Mouse (Mus musculus) brain, adult 2 months (tissue): ENCODE measurements at regions not wholly inside any gene's neighbourhood (a gene's known extent, or its start where the extent isn't known, plus 50 kb on each side); places are given as distances from the start of the nearest gene placed in this dataset.
A peak's percentile ranks its signal among the peaks of the same experiment; 100 is the strongest.

Experiments
- DNase-seq: peaks from one replicate; pipeline ENCODE4 v3.0.0; 2011; ENCODE audit warnings: low read depth, low spot score

DNA sequence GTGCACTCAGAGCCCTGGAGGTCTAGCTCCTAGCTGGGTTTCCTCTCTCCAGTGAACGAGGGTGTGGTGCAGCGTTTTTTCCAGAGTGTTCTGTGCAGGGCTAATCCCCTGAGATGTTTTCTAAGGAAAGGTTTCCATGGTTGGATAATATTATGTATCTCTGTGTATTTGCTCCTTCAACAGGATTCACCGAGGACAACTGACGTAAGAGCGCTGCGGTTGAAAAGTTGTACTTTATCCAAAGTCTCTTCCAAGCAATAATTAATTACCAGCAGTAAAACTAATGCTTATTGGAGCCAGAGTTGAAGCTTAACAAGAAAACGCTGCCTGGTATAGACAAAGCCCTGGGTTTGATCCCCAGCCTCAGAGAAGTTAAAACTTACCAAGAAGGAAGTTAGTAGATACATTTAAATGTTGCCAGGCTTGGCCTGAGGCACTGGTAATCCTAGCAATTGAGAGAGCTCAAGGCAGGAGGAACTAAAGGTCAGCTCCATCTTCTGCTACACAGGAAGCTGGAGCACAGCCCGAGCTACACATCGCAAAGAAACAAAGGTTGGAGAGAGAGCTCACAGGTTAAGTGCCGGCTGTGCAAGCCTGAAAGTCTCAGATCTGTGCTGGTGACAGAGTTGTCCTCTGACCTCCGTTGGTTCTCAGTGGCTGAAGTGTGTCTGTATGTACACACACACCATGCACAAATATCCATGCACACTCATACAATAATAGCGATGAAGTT is 51.2 kb upstream of the Rap1b start:
- no peak for DNase-seq

DNA sequence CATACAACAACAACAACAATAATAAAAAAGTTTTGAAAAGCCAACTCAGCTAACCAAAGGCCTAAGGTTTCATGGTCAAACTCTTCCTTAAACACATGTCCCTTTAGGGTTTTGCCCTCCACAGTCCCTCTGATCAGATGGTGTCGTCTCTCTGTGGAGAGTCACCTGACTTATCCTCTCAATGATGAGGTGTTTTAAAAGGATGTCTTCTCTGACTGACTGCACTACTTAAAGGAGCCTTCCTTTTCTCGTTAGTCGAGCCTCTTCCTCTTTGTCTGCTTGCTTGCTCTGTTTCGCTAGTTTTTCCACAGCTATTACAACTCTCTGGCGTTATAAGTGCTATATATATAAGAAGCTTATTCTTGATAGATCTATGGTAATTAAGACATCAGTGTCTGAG is 51.9 kb upstream of the Rap1b start:
- no peak for DNase-seq

GRCm38 (mm10) chr10:117898391-117898790 is 52.6 kb upstream of the Rap1b start:
- DNase-seq, result no peak

- peak; percentile 35 for DNase-seq
Measured at GRCm38 (mm10) chr10:117899410-117899935, 53.6 kb upstream of the Rap1b start.

DNA sequence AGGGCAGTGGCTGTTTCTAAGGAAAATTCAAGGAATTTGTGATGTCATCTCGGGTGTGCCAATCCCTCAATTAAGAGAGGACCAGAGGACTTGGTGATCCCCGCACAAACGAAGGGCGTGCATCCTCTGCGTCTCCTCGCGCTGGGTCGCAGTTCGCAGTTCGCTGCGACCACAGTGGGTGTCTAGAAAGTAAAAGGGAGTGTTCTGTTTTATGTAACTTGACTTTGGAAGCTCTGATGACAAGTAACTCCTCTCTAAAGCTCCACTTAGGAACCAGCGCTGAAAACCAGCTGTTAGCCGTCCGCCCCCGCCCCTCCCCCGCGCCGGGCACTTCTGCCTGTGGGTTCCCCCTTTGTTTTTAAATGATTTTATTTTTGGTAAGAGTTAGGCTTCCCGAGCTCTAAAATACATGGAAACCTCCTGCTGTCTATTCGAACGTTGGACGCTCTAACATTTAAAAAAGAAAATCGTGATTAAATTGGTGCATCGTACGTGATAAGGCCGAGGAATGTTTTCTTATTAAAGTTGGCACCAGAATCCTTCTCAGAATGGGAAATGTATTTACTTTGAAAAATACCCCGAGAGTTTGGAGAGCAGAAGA is 59.9 kb upstream of the Rap1b start:
- peak; percentile 61 for DNase-seq

DNA sequence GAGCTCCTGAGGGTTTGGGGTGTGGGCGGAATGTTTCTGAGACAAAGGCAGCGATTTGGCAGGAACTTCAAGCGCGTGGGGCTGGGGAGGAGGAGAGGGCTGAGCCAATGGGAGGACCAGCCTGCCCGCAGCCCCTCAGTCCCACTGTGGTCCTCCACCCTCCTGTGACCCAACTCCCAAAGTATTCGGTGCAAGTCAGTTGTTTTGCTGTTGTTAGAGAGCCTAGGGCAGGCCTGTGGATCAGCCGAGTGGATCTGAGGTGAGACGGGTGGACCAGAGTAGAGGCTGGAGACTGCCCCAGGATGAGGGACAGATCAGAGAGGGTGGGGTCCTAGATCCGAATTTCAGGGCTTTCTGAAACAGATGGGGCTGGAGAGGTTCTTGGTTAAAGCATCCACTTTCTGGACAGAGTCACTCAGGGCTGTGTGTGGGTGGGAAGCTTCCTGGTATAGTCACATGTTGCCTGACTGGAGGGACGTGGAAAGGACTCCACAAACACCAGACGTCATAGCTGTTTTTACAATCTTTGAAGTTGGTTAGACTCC is 60.5 kb upstream of the Rap1b start:
- DNase-seq, result peak; percentile 88

DNA sequence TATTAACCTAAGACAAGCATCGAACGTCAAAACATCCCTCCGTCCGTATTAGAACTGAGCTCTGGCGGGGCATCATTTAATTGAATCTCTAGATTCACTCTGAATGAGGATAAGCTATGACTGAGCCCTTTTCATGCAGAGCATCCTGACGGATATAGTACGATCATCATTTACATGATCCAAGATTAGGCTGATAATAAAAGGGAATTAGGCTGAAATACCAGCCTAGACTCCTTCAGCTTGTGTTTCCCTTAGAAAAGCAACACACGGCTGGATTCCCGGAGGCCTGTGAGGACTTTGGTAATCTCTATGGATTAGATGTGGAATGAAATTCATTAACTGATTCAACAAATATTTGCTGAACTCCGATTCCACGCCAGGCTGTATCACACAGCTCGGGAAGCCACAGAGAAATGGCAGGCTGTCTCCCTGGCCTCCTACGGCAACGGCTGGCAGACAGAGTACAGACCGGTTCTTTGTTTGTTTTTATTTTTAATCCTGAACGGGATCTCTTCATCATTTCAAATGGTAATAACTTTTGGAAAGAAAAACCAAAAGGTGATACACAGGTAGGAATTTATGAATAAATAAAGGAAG is 62.3 kb upstream of the Rap1b start:
- DNase-seq, result no peak

GRCm38 (mm10) chr10:117909155-117909554 is 63.3 kb upstream of the Rap1b start:
- DNase-seq, result no peak

- no peak for DNase-seq
Measured at GRCm38 (mm10) chr10:117909811-117910239, 64.0 kb upstream of the Rap1b start.

GRCm38 (mm10) chr10:117910426-117910825 is 64.6 kb upstream of the Rap1b start:
- no peak for DNase-seq

- no peak for DNase-seq
Measured at GRCm38 (mm10) chr10:117915011-117915735, 69.3 kb upstream of the Rap1b start.

GRCm38 (mm10) chr10:117916280-117916679 is 70.4 kb upstream of the Rap1b start:
- peak; percentile 78 for DNase-seq

GRCm38 (mm10) chr10:117917870-117918269 is 72.0 kb upstream of the Rap1b start:
- no peak for DNase-seq

DNA sequence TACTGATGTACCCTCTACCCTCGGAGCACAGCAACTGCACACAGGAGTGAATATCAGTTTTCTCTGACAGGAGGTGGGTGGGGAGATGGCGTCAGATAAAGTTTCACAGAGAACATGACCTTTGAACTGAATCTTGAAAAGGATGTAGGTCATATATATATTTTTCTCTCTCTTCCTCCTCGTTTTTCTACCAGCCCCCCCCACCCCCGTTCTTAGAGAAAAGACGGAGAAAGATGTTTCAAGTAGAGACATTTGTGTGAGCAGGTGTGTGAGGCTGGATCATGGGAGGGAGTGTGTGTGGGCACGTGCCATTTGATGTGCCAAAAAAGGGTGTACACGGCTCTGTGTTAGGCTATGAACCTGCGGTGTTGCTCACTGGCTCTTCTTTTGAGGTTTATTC is 72.8 kb upstream of the Rap1b start:
- DNase-seq, result peak; percentile 17

GRCm38 (mm10) chr10:117919186-117919941 is 73.5 kb upstream of the Rap1b start:
- DNase-seq, result no peak

DNA sequence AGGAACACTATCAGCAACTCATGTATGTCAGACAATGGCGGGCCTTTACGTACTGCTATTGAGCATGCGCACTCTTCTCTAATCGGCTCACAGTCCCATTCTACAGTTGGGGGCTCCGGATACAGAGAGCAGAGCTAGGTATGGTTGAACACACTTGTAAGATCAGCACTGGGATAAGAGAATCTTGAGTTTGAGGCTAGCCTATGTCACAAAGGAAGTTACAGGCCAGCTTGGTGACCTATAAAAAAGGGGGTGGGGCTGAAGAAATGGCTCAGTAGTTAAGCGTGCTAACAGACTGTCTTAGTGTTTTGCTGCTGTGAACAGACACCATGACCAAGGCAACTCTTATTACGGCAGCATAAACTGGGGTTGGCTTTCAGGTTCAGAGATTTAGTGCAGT is 79.4 kb upstream of the Rap1b start:
- DNase-seq, result no peak

DNA sequence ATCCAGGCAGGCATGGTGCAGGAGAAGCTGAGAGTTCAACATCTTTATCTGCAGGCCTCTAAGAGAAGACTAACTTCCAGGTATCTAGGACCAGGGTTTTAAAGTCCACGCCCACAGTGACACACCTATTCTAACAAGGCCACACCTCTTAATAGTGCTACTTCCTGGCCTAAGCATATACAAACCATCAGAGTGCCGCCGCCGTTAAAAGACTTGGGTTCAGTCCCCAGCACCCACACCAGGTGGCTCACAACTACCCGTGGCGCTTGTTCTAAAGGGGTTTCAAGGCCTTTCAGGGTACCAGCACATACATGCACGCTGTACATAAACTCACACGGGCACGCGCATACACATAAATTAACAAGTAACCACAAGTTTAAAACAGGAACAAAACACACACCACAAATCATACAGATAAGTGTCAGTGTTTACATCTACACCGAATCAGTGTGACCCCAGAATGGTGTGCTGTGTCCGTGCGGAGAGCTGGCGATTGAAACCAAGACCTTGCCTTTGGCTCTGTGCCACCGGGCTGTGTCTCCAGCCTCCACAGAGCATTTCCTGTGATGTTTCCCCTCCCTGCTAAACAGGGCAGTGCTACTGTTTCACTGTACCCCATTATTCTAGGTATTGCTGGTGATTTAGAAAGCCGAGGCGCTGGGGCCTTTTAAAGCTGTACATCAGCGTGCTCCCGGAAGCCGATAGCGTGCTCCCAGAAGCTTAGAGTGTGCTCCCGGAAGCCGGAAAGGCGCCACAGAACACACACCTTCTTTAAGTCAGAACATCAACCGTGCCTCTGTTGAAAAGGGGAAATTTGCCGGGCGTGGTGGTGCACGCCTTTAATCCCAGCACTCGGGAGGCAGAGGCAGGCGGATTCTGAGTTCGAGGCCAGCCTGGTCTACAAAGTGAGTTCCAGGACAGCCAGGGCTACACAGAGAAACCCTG is 80.0 kb upstream of the Rap1b start:
- no peak for DNase-seq

- no peak for DNase-seq
Measured at GRCm38 (mm10) chr10:117928998-117929397, 83.2 kb upstream of the Rap1b start.

- DNase-seq, result no peak
Measured at GRCm38 (mm10) chr10:117934797-117935196, 89.0 kb upstream of the Rap1b start.

- DNase-seq, result no peak
Measured at GRCm38 (mm10) chr10:117938717-117939116, 92.9 kb upstream of the Rap1b start.
